Mouse (Mus musculus): ENCODE results near the gene Ypel3.
"Not testable (repeated sequence)": the region's sequence is repeated elsewhere in the genome, so short reads cannot be mapped to it uniquely, and the experiment has no call there.

Gene Ypel3

DNA sequence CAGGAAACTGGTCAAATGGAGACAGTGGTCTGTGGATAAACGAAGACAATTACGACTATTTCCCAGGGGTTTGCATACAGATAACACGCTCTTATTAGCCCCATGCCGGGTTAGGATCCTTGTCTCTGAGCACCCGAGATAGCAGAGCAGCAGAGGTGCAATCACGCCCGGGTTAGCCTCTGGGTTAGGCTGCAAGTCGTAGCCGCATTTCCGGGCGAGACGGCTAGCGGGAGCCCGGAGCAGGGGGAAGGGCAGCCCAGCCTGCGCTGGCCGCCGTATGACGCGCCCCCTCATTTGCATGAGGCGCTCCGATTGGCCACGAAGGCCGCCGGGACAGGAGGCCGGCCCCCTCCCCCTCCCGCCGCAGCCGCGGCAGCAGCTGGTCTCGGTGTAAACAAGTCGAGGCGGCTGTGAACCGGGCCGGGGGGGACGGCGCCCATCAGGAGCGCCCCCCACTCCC is at the start of gene Ypel3:
Gene Ypel3, plus strand, starts transcription at position 358 of the 460 bp plus-strand sequence.
- DNase-seq (ENCODE audit: low read depth), result peak; percentile 93

DNA sequence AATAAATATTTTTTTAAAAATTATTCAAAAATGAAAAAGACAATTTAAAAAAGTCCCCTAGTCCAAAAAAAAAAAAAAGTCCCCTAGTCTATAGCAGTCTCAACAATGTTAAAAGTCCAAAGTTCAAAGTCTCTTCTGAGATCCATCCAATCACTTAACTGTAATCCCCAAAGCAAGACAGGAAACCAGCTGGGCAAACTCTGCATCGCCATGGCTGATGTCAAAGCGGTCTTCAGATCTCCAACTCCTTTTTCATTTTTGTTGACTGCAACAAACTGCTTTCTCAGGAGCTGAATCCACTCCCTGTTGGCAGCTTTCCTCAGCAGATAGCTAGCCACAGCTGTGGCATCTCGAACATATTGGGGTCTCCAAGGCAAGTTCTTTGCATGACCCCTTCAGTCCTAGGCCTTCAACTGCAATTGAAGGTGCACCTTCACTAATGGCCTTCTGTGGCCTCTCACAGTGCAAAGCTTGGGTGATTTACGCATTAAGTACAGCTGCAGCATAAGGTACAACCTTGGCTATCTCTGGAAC is 46.4 kb upstream of the Ypel3 start:
- not testable (repeated sequence) for DNase-seq (ENCODE audit: low read depth)

DNA sequence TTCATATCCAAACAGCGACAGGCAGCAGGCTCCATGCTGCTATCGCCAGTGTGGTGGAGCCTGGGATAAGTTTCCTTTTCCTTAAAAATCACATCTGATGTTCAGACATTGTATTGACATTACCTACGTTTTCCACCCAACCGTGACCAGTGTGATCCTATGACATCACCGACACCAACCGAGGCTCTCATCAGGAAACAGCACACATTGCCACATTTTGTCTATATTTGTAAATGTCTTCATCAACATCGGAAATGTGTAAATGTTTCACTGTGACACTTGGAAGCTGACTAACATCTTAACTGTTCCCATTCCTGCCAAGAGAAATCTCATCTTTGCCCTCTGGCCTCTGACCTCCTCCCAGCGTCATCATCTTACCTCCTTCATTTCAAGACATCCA is 40.6 kb upstream of the Ypel3 start:
- DNase-seq (ENCODE audit: low read depth), result no peak

DNA sequence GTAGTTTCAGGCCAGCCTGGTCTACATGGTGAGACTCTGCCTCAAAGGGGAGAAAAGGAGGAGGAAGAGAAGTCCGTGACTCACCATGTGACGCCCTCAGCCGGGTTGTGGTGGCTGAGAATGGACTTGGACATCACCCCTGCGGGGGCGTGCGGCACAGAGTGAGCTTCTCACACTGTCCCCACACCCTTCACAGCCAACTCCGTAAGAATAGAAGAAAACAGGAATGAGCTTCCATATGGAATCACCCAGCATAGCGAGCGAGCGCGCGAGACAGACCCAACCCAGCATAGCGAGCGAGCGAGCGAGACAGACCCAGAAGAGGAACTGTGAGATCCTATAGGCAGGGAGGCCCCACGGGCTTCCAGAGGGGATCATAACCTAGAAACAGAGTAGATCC is 37.2 kb upstream of the Ypel3 start:
- DNase-seq (ENCODE audit: low read depth), result no peak

DNA sequence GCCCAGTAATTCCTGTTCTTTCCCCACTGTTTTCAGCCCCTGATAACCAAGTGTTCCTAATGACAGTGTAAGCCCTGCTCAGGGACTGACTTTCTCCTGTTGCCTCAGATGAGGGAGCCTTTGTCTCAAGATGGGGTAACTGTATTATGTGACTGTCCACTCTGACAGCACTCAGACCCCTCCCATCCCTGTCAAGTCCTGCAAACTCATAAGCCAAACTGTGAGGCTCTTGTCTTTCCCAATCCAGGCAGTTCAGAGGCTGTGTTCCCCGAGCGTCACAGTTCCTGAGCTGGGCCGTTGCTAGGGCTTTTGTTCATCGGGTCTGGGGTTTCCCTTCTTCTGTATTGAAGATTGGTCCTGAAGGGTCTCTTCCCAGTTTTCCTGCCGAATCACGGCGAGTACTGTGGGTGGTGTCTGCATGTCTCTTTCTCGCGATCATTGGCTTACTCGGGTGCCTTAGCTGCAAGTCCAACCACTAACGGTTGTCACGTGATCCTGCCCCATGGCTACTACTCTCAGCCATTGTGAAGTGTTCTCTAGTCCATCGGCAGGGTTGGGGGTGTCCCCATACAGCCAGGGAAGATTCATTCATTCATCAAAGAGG is 36.5 kb upstream of the Ypel3 start:
- no peak for DNase-seq (ENCODE audit: low read depth)

DNA sequence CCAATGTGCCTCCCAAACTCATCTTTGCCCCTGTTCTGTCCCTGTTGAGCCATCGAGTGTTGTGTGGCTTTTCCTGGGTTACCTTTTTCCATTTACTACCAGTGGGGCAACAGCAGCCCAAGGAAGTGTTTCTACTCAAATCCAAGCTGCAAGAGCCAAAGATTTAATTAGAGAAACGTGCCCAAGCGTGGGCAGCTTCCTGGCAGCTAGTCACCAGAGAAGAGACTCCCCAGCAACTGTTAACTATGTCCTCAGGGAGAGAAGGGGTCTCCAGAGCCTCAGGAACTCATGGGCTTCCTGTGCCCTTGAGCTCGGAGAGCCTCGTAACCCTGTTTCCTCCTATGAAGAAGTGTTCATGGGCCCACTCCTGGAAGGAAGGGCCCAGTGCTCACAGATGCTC is 35.8 kb upstream of the Ypel3 start:
- DNase-seq (ENCODE audit: low read depth), result no peak

DNA sequence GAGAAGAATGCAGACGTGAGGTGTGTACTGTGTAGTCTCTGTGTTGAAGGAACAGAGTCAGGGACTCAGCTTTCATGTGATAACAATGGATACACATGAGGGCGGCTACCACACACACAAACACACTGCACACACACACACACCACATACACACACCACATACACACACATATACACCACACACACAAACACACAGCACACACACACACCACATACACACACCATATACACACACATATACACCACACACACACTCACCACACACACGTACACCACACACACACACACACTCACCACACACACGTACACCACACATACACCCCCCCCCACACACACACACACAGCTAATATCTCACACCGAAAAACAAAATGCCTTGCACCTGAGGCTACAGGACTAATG is 35.3 kb upstream of the Ypel3 start:
- no peak for DNase-seq (ENCODE audit: low read depth)

- no peak for DNase-seq (ENCODE audit: low read depth)
These were observed 34.7 kb upstream of the Ypel3 start for GRCm38 (mm10) chr7:126741964-126742482.

DNA sequence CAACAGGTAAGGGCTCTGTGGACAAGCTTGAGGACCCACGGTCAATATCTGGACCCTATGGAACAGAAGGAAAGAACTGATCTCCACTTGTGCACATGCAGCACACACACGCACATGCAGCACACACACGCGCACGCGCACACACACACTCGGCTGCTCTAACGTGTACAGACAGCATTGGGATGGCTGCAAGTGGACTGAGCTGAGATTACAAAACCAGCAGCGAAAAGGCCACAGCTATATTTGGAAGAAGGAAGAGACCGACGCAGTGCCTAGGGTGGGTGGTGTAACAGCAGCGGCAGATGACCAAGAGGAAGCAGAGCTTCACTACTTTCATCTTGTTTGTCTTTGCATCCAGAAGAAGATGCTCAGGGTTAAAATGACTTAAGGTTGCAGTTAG is 30.7 kb upstream of the Ypel3 start:
- DNase-seq (ENCODE audit: low read depth), result no peak

DNA sequence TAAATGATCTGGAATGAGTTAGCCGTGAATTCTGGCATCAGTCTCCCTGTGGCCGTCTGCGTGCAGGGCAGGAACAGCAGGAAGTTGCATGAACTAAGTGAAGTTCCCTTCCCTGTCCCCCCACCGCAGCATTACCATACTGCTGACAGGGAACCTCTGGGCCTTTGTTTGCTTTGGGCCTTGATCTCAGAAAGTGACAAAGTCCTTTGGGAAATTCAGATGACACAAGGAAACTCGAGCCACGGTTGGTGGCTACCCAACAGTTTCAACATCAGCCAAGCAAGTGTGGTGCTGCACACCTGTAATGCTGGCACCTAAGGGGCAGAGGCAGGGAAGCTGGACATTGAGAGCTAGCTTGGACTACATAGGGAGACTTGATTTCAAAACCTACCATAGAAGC is 30.0 kb upstream of the Ypel3 start:
- no peak for DNase-seq (ENCODE audit: low read depth)

DNA sequence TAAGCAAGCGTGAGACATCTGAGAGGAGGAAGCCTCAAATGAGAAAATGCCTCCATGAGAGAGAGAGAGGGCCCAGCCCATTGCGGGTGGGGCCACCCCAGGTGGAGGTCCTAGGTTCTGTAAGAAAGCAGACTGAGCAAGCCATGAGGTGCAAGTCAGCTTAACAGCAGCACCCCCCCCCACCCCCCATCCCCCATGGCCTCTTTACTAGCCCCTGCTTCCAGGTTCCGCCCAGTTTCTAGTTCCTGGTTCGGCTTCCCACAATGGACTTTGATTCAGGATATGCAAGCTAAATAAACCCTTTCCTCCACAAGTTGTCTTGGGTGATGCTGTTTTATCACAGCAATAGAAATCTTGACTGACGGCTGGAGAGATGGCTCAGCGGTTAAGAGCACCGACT is 27.9 kb upstream of the Ypel3 start:
- no peak for DNase-seq (ENCODE audit: low read depth)

- DNase-seq (ENCODE audit: low read depth), result no peak
These were observed 27.0 kb upstream of the Ypel3 start for GRCm38 (mm10) chr7:126749582-126750343.

DNA sequence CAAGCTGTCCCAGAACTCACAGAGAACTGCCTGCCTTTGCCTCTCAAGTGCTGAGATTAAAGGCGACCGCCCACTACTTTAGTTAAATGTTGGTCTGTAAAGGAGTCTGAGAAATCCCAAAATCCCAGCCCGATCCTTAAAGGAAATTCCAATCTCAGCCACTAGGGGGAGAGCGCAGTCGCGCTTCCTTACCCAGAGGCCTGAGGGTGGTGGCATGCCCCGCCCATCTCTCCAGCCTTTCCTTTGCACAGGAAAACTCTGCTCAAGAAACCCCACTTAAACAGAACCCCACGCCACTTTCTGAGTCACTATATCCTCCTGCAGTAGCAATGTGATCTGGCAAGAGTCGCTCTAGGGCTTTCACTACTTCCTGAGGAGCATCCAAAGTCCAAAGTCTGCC is 21.9 kb upstream of the Ypel3 start:
- peak; percentile 81 for DNase-seq (ENCODE audit: low read depth)

GRCm38 (mm10) chr7:126758539-126758938 is 18.2 kb upstream of the Ypel3 start:
- no peak for DNase-seq (ENCODE audit: low read depth)

DNA sequence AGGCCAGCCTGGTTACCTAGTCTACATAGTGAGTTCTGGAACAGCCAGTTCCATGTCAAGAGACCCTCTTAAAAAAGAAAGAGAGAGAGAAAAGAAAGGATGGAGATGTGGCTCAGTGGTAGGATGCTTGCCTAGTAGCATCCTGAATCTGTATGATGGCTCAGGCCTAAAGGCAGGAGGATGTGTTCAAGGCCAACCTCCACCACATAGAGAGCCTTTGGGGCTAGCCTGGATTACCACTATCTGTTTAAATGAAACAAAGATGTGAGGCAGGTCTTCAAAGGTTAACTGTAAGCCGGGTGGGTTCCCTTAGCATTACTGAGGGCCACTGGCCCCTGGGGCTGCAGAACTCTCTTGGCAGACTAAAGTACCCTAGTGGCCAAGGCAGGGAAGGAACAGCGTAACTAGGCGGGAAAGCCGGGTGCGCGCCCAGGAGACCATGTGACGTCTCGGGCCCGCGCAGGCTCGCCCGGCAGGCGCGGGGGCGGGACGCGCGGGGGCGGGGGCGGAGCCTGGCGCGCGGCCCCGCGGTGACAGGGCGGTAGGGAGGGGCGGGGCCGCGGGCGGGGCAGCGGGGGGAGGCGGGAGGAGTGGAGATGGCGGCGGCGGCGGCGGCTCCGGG is 17.6 kb upstream of the Ypel3 start, which contains the start of gene Mapk3:
Gene Mapk3, plus strand, starts transcription at position 552 of the 622 bp plus-strand sequence.
- peak; percentile 95 for DNase-seq (ENCODE audit: low read depth)

GRCm38 (mm10) chr7:126759672-126760390 is 16.9 kb upstream of the Ypel3 start:
- DNase-seq (ENCODE audit: low read depth), result peak; percentile 53

DNA sequence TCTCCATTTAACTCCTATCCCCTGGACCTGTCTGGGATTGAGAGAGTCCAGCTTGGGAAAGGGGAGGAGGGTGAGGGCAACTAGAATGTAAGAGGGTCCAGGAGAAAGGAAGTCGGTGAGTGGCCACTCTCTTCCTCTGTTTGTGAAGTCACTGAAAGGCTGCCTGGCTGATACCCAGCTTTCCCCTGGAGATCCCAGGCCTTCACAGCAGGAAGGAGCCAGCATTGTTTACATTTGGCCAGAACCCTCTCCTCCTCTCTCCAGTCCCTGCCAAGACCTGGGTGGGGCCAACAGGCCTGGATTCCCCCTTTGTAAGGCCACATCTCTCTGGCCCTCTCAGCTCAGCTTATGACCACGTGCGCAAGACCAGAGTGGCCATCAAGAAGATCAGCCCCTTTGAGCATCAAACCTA is 16.4 kb upstream of the Ypel3 start:
- DNase-seq (ENCODE audit: low read depth), result no peak

- no peak for DNase-seq (ENCODE audit: low read depth)
These were observed 15.8 kb upstream of the Ypel3 start for GRCm38 (mm10) chr7:126760956-126761355.

DNA sequence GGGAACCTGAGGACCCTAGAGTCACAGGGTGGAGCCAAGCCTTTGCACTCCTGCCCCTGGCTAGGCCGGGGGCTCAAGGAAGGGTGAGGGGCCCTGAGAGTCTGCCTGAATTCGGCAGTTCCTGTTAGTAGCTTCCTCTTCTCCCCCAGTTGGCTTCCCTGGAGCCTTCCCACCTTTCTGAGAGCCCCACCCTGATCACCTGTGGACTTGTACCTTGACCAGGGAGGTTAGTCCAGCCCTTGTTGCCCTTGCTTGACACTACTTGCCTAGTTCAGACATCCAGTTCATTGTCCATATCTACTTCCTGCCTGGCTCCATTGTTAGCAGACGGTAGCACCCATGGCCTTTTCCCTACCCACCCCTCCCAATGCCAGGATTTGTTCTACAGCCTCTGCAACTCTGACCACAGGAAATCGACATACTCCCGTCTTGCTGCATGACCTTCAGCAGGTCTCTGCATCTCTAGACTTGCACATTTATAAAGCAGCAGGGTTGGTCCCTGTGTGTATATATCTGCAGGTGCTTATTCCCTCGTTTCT is 15.2 kb upstream of the Ypel3 start:
- no peak for DNase-seq (ENCODE audit: low read depth)

- DNase-seq (ENCODE audit: low read depth), result no peak
These were observed 14.2 kb upstream of the Ypel3 start for GRCm38 (mm10) chr7:126762471-126763008.

DNA sequence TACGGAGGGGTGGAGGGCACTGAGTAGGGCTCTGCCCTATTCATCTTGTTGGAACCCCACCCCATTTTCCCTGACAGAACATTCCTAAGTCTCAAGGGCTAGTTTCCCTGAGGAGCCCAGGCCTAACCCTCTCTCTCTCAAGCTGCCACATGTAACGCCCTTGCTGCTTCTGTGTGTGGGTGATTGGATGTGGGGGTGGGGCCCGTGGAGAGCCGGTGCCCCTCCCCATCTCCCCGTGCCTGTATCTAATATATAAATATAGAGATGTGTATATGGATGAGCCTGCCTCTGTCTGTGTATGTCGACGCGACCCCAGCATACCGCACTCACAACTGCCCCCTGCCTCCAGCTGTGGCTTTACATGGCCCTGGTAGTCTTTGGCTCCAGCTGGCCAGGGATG is 11.2 kb upstream of the Ypel3 start:
- DNase-seq (ENCODE audit: low read depth), result no peak
